Mouse (Mus musculus): ENCODE measurements at regions not wholly inside any gene's neighbourhood (a gene's known extent, or its start where the extent isn't known, plus 50 kb on each side); places are given as distances from the start of the nearest gene placed in this dataset.

DNA sequence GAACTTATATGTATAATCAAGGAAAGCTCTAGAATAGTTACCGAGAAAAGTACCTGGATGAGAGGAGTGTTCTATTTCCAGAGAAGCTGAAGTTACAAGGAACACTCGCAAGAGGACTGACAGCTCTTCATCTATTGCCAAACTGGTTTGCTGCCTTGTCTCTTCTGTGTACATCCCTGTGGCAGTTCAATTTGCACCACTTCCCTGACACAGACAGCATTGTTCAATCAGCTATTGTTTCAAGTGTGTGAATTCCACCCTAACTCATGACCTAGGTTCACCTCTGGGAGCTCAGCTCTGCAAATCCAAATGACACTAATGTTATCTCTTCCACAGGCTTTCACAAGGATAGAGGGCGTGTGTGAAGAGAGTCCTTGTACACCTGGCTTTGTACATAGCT is 112.2 kb upstream of the Arntl start:
- Histone ChIP-seq H3K27me3 (ENCODE audit: control insufficient read depth, insufficient read depth, low read length) (no peaks in the 10 kb centered on the region), H3K27ac (ENCODE audit: low read length) (no peak overlapping the region), H3K9me3 (ENCODE audit: control insufficient read depth, low read depth, low read length) (no peaks in the 10 kb centered on the region), H3K4me1 (ENCODE audit: control insufficient read depth, insufficient read depth, low read length) (no peaks in the 10 kb centered on the region), H3K36me3 (ENCODE audit: control insufficient read depth, insufficient read depth, low read length) (no peaks in the 10 kb centered on the region), H3K4me2 (replicated peaks; ENCODE audit: low read depth, low read length) (no peak overlapping the region), H3K4me3 (ENCODE audit: low read depth, low read length) (no peak overlapping the region), H3K9ac (replicated peaks; ENCODE audit: low read depth, low read length) (no peak overlapping the region)
- 79% methylated on average over 3 of the region's 3 CpGs for WGBS
- no peak for ATAC-seq (ENCODE audit: insufficient number of reproducible peaks, insufficient read depth, low FRiP score, low read depth)

DNA sequence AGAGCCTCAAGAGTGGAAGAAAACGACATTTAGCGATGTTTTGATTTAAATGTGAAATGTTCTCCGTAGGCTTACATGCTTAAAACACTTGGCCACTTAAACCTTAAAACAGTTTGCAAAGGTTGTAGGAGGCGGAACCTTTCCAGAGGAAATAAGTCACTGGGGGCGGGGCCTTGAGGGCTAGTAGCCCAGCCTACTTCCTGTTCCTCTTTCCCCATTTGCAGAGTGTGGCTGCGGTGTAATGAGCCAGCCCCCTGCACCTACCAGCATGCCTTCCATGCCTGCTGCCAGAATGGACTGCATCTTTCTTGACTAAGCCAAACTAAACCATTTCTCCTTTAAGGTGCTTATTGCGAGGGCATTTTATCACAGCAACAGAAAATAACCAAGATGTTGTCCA is 103.0 kb upstream of the Arntl start:
- WGBS = 90% methylated on average over 7 of the region's 7 CpGs
- no peak overlapping the region for H3K27ac ChIP-seq (ENCODE audit: low read length)
- no peak for ATAC-seq (ENCODE audit: insufficient number of reproducible peaks, insufficient read depth, low FRiP score, low read depth)
- H3K27me3 ChIP-seq (ENCODE audit: control insufficient read depth, insufficient read depth, low read length) = no peaks in the 10 kb centered on the region
- H3K9me3 ChIP-seq (ENCODE audit: control insufficient read depth, low read depth, low read length) = no peaks in the 10 kb centered on the region
- no peaks in the 10 kb centered on the region for H3K4me1 ChIP-seq (ENCODE audit: control insufficient read depth, insufficient read depth, low read length)
- H3K9ac ChIP-seq (replicated peaks; ENCODE audit: low read depth, low read length) = no peak overlapping the region
- H3K36me3 ChIP-seq (ENCODE audit: control insufficient read depth, insufficient read depth, low read length) = no peaks in the 10 kb centered on the region
- no peak overlapping the region for H3K4me3 ChIP-seq (ENCODE audit: low read depth, low read length)
- H3K4me2 ChIP-seq (replicated peaks; ENCODE audit: low read depth, low read length) = no peak overlapping the region

DNA sequence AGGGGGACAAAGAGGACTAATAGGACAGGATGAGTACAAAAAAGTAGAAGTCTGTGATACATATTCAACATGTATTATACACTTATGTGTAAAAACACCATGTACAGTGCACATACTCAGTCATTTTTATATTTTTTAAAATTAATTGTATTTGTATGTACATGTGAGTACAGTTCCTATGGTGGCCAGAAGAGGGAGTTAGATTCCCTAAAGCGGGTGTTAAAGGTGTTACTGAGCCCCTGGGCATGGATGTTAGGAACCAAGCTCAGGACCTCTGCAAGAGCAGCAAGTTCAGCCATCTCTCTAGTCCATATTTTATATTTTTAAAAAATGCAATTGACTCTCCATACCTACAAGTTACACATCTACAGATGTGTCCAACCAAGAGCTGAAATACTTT is 101.9 kb upstream of the Arntl start:
- H3K4me2 ChIP-seq (replicated peaks; ENCODE audit: low read depth, low read length) = no peak overlapping the region
- H3K9ac ChIP-seq (replicated peaks; ENCODE audit: low read depth, low read length) = no peak overlapping the region
- no peak for ATAC-seq (ENCODE audit: insufficient number of reproducible peaks, insufficient read depth, low FRiP score, low read depth)
- no peaks in the 10 kb centered on the region for H3K27me3 ChIP-seq (ENCODE audit: control insufficient read depth, insufficient read depth, low read length)
- 42% methylated on average over 1 of the region's 1 CpGs for WGBS
- no peaks in the 10 kb centered on the region for H3K36me3 ChIP-seq (ENCODE audit: control insufficient read depth, insufficient read depth, low read length)
- H3K4me3 ChIP-seq (ENCODE audit: low read depth, low read length) = no peak overlapping the region
- H3K9me3 ChIP-seq (ENCODE audit: control insufficient read depth, low read depth, low read length) = no peaks in the 10 kb centered on the region
- H3K27ac ChIP-seq (ENCODE audit: low read length) = no peak overlapping the region
- no peaks in the 10 kb centered on the region for H3K4me1 ChIP-seq (ENCODE audit: control insufficient read depth, insufficient read depth, low read length)

DNA sequence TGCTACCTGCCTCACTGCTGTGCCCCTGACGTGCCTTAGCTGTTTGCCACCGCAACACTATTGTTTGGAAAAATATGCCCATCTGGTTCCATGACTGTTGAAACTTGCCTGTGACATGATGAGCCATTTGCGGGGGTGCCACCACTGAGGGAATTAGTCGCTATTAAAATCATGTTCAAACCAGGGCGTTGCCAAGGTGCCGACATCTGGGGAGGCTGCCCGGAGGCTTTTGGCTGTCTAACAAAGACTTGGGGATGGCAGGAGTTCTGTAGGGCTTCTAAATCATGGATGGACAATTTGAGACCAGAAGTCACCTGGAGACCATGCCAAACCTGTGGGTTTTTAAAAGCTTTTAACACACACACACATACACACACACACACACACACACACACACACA is 100.5 kb upstream of the Arntl start:
- no peak for ATAC-seq (ENCODE audit: insufficient number of reproducible peaks, insufficient read depth, low FRiP score, low read depth)
- WGBS = 86% methylated on average over 7 of the region's 7 CpGs
- Histone ChIP-seq H3K36me3 (ENCODE audit: control insufficient read depth, insufficient read depth, low read length) (no peaks in the 10 kb centered on the region), H3K4me1 (ENCODE audit: control insufficient read depth, insufficient read depth, low read length) (no peaks in the 10 kb centered on the region), H3K4me2 (replicated peaks; ENCODE audit: low read depth, low read length) (no peak overlapping the region), H3K27me3 (ENCODE audit: control insufficient read depth, insufficient read depth, low read length) (no peaks in the 10 kb centered on the region), H3K9ac (replicated peaks; ENCODE audit: low read depth, low read length) (no peak overlapping the region), H3K27ac (ENCODE audit: low read length) (no peak overlapping the region), H3K9me3 (ENCODE audit: control insufficient read depth, low read depth, low read length) (no peaks in the 10 kb centered on the region), H3K4me3 (ENCODE audit: low read depth, low read length) (no peak overlapping the region)

DNA sequence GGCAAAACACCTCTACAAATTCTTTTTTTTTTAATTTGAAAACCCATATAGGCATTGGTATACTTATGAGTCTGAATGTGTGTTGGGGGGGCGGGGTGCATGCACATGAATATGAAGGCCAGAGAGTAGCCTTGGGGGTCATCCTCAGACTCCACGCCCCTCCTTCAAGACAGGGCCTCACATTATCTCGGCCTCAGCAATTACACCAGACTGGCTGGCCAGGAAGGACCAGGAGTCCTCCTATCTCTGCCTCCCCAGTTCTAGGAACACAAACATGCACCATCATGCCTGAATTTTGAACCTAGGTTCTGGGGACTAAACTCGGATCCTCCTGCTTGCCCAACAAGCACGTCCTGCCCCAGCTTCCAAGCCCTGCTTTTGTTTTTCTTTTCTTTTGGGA is 99.3 kb upstream of the Arntl start:
- H3K4me1 ChIP-seq (ENCODE audit: control insufficient read depth, insufficient read depth, low read length) = no peaks in the 10 kb centered on the region
- H3K4me2 ChIP-seq (replicated peaks; ENCODE audit: low read depth, low read length) = no peak overlapping the region
- H3K9me3 ChIP-seq (ENCODE audit: control insufficient read depth, low read depth, low read length) = no peaks in the 10 kb centered on the region
- H3K4me3 ChIP-seq (ENCODE audit: low read depth, low read length) = no peak overlapping the region
- H3K36me3 ChIP-seq (ENCODE audit: control insufficient read depth, insufficient read depth, low read length) = no peaks in the 10 kb centered on the region
- no peaks in the 10 kb centered on the region for H3K27me3 ChIP-seq (ENCODE audit: control insufficient read depth, insufficient read depth, low read length)
- WGBS = 79% methylated on average over 5 of the region's 5 CpGs
- no peak for ATAC-seq (ENCODE audit: insufficient number of reproducible peaks, insufficient read depth, low FRiP score, low read depth)
- H3K9ac ChIP-seq (replicated peaks; ENCODE audit: low read depth, low read length) = no peak overlapping the region
- no peak overlapping the region for H3K27ac ChIP-seq (ENCODE audit: low read length)

DNA sequence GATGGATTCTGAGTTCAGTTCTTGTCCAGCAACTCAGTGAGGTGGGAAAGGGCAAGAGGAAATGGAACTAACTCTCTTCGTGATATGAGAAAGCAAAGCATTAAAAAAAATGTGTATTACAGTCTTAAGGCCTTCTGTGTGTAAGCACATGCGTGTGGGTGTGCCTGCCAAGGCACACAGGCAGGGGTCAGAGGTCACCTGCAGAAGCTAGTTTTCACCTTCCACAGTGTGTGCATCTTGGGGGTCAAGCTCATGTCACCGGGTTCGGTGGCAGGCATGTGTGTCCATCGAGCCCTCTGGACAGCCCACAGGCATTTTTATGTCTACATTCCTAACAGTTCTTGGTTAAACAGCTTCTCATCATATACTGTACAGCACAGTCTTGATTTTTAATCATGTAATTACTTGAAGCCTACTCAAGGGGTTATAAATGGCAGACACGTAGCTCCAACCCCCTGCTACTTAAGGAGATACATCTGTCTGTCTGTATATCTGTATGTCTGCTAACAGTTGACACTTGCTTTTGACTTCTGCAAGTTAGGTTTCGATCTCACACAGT is 98.7 kb upstream of the Arntl start:
- Histone ChIP-seq H3K4me1 (ENCODE audit: control insufficient read depth, insufficient read depth, low read length) (peaks cover 4% of the 10 kb centered on the region), H3K4me3 (ENCODE audit: low read depth, low read length) (no peak overlapping the region), H3K4me2 (replicated peaks; ENCODE audit: low read depth, low read length) (no peak overlapping the region), H3K27ac (ENCODE audit: low read length) (no peak overlapping the region), H3K27me3 (ENCODE audit: control insufficient read depth, insufficient read depth, low read length) (no peaks in the 10 kb centered on the region), H3K36me3 (ENCODE audit: control insufficient read depth, insufficient read depth, low read length) (no peaks in the 10 kb centered on the region), H3K9ac (replicated peaks; ENCODE audit: low read depth, low read length) (no peak overlapping the region), H3K9me3 (ENCODE audit: control insufficient read depth, low read depth, low read length) (no peaks in the 10 kb centered on the region)
- no peak for ATAC-seq (ENCODE audit: insufficient number of reproducible peaks, insufficient read depth, low FRiP score, low read depth)
- WGBS = 52% methylated on average over 7 of the region's 7 CpGs

DNA sequence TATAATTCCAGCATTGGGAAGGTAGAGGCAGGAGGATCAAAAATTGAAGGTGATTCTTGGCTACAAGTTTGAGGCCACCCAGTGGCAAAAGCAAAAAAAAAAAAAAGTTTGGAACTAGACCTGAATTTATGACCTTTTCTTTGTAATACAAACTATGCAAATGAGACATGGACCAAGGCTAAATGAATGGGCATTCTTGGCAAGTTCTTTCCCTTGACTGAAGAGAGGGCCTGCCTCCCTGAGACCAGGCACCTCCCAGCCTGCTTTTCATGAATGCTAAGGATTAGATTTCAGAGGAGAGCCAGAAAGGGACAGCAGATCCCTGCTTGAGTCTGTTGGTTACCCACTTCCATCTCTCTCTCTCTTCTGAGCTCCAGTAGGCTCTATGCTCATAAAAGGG is 97.8 kb upstream of the Arntl start:
- no peak for ATAC-seq (ENCODE audit: insufficient number of reproducible peaks, insufficient read depth, low FRiP score, low read depth)
- H3K9me3 ChIP-seq (ENCODE audit: control insufficient read depth, low read depth, low read length) = no peaks in the 10 kb centered on the region
- no peak overlapping the region for H3K4me3 ChIP-seq (ENCODE audit: low read depth, low read length)
- no peak overlapping the region for H3K4me2 ChIP-seq (replicated peaks; ENCODE audit: low read depth, low read length)
- H3K4me1 ChIP-seq (ENCODE audit: control insufficient read depth, insufficient read depth, low read length) = peaks cover 5% of the 10 kb centered on the region
- H3K27ac ChIP-seq (ENCODE audit: low read length) = no peak overlapping the region
- H3K27me3 ChIP-seq (ENCODE audit: control insufficient read depth, insufficient read depth, low read length) = no peaks in the 10 kb centered on the region
- H3K36me3 ChIP-seq (ENCODE audit: control insufficient read depth, insufficient read depth, low read length) = no peaks in the 10 kb centered on the region
- H3K9ac ChIP-seq (replicated peaks; ENCODE audit: low read depth, low read length) = no peak overlapping the region

DNA sequence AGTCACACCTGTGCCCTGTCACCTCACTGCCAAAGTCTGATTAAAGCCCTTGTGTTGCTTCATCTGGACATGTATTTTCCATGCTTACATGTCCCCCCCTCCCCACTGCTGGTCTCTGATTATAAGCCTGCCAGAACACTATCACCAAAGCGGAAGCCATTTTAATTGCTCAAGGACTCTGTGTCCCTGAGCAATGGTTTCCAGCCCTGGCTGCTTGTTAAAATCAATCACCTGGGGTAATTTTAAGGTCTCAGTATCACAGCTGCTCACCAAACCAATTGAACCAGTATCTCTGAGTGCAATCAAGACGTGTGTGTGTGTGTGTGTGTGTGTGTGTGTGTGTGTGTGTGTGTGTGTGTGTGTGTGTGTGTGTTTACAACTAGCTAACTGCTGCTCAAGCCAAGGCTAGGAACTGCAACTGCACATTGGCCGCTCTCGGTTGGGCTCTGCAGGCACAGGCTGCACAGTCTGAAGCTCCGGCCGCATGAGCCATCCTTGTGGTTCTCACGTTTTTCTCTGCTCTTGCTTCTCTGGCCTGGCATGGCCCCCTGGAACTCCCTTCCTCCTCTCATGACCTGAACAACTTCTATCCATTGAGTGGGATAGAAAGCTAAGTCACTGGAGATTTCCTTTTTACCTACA is 96.3 kb upstream of the Arntl start:
- no peaks in the 10 kb centered on the region for H3K27me3 ChIP-seq (ENCODE audit: control insufficient read depth, insufficient read depth, low read length)
- no peak overlapping the region for H3K27ac ChIP-seq (ENCODE audit: low read length)
- no peaks in the 10 kb centered on the region for H3K36me3 ChIP-seq (ENCODE audit: control insufficient read depth, insufficient read depth, low read length)
- H3K4me1 ChIP-seq (ENCODE audit: control insufficient read depth, insufficient read depth, low read length) = peaks cover 5% of the 10 kb centered on the region
- H3K9ac ChIP-seq (replicated peaks; ENCODE audit: low read depth, low read length) = no peak overlapping the region
- no peaks in the 10 kb centered on the region for H3K9me3 ChIP-seq (ENCODE audit: control insufficient read depth, low read depth, low read length)
- 84% methylated on average over 7 of the region's 7 CpGs for WGBS
- H3K4me2 ChIP-seq (replicated peaks; ENCODE audit: low read depth, low read length) = no peak overlapping the region
- ATAC-seq (ENCODE audit: insufficient number of reproducible peaks, insufficient read depth, low FRiP score, low read depth) = no peak
- no peak overlapping the region for H3K4me3 ChIP-seq (ENCODE audit: low read depth, low read length)

DNA sequence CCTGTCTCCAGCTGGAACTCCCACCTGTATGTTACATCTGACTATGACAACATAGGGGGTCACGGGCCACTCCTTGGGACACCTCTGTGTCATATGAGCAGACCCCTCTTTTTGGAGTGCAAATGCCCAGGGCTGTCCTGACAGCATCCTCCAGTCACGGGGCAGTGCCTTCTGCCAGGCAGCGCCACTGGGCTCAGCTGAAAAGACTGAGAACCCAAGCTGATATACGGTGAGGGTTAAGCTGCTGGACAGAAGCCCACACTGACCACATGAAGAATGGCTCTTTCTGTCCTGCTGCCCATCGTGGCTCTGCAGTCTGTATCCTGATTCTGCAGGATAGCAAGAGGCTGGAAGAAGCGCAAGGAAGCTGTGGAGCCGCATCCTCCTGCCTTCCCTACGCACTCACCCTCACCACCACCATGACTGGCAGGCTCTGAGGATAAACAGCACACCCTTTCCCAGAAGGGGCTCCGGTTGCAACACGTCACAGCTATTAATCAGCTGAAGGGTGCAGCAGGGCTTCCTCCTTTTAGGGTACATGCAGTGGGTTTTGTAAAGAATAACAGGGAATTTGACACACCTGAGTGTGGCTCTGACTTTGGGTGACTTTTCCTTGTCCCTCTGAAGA is 93.9 kb upstream of the Arntl start:
- H3K36me3 ChIP-seq (ENCODE audit: control insufficient read depth, insufficient read depth, low read length) = no peaks in the 10 kb centered on the region
- H3K4me2 ChIP-seq (replicated peaks; ENCODE audit: low read depth, low read length) = no peak overlapping the region
- H3K9ac ChIP-seq (replicated peaks; ENCODE audit: low read depth, low read length) = no peak overlapping the region
- H3K27me3 ChIP-seq (ENCODE audit: control insufficient read depth, insufficient read depth, low read length) = no peaks in the 10 kb centered on the region
- H3K4me3 ChIP-seq (ENCODE audit: low read depth, low read length) = no peak overlapping the region
- 39% methylated on average over 10 of the region's 10 CpGs for WGBS
- ATAC-seq (ENCODE audit: insufficient number of reproducible peaks, insufficient read depth, low FRiP score, low read depth) = no peak
- H3K4me1 ChIP-seq (ENCODE audit: control insufficient read depth, insufficient read depth, low read length) = peaks cover 5% of the 10 kb centered on the region
- H3K9me3 ChIP-seq (ENCODE audit: control insufficient read depth, low read depth, low read length) = no peaks in the 10 kb centered on the region
- no peak overlapping the region for H3K27ac ChIP-seq (ENCODE audit: low read length)

All from stomach, embryonic 14.5 days (tissue).